Mouse (Mus musculus) adrenal gland, postnatal 14 days (tissue): ENCODE data around the gene Ube2v1. TPM values are rescaled to one million over a fixed set of nuclear protein-coding genes. Genes with fewer than 3 reads are reported as not detected.

Experiments
- DNase-seq: peaks from one replicate; pipeline ENCODE4 v3.0.0; 2021; ENCODE audit warnings: mixed read lengths
- microRNA-seq, 2 experiments: library from miRNA; unstranded; fragments of <30 nt; microRNA quantifications; one replicate each; pipeline ENCODE4 v1.2.0; 2021
- total RNA-seq: library from RNA; stranded (reverse); gene quantifications from 2 replicates; pipeline ENCODE4 v1.2.3, GENCODE M21; 2021

Ube2v1 gene
- total RNA-seq, 1 experiment from 2014 or later: 172 TPM

- no peak for DNase-seq
Observed at GRCm38 (mm10) chr2:167563035-167563434, 68.9 kb downstream of the Ube2v1 start.

GRCm38 (mm10) chr2:167562101-167562500, 69.8 kb downstream of the Ube2v1 start:
- DNase-seq: peak; percentile 70

GRCm38 (mm10) chr2:167559413-167559812, 72.5 kb downstream of the Ube2v1 start:
- no peak for DNase-seq

Small RNA genes lying within 50 kb of the gene (microRNA-seq; reads per million reads assigned to microRNA genes)
- gene Gm22355: 0 reads per million in 2 experiments

Other genes starting within 250 kb of the Ube2v1 start
- 32.1 and 38.2 TPM in 2 replicates for gene Slc9a8, start 210.4 kb downstream of the Ube2v1 start, total RNA-seq
- gene Rnf114, start 139.4 kb downstream of the Ube2v1 start, total RNA-seq: 57.6 and 62.9 TPM in 2 replicates
- gene Spata2, start 139.2 kb downstream of the Ube2v1 start, total RNA-seq: 30.1 and 32.5 TPM in 2 replicates
- 7.2 and 10.6 TPM in 2 replicates for gene Snai1, start 93.9 kb downstream of the Ube2v1 start, total RNA-seq
- gene Gm20431, start 29.4 kb upstream of the Ube2v1 start, total RNA-seq: 19.2 and 23.8 TPM in 2 replicates
- gene Cebpb, start 56.8 kb upstream of the Ube2v1 start, total RNA-seq: 358 and 403 TPM in 2 replicates
- gene Tmem189, start 57.7 kb upstream of the Ube2v1 start, total RNA-seq: 30.7 and 37.5 TPM in 2 replicates